In the genomic region with DNA sequence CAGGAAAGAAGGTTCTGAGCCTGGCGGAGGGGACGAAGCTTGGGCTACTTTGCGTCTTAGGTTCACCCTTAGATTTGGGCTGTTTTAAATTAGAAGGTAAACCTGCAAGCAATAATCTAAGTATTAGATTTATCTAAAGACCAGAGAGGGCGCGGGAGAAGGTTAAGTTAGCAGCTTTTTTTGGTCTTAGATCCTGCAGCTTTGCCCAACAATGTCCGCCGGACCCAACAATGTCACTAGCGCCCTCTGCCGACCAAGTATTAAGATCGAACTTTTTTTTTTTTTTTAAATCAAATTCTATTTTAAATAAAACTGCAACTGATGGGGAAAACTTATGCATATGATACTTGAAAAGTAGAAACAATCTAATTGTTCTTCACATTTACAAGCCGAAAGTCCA, we compare ENCODE assay signal across 9 mouse cellular contexts. TPM values are rescaled to one million over a fixed set of nuclear protein-coding genes. Genes with fewer than 3 reads are reported as not detected.
A peak's percentile ranks its signal among the peaks of the same experiment; 100 is the strongest.
DNase-seq lines count a peak whose midpoint lies in the region; ATAC-seq lines count a peak whose summit lies in the region.
"Had no signal": no experiment of that assay in that cellular context is flagged by ENCODE, and none has a peak within 500 bp of the region (broad histone marks: within the 10 kb centered on the region; RNA-seq: fewer than 3 reads in every experiment).

No protein-coding gene starts in this region.

- no peak for ATAC-seq in forebrain, embryonic 11.5 days (replicated peaks; ENCODE audit: low FRiP score)
- no peak for ATAC-seq in forebrain, embryonic 12.5 days (ENCODE audit: low FRiP score)
- ATAC-seq in heart, embryonic 16.5 days (replicated peaks; ENCODE audit: extremely low read depth, insufficient read depth, low FRiP score), result no peak

- no peak overlapping the region for H3K9ac ChIP-seq in forebrain, embryonic 11.5 days (ENCODE audit: low read length)
- H3K9ac ChIP-seq in forebrain, embryonic 12.5 days, result no peak overlapping the region
- no peak overlapping the region for H3K9ac ChIP-seq in heart, embryonic 16.5 days (ENCODE audit: low read length)
- H3K9ac ChIP-seq: limb, embryonic 15.5 days had no signal

- H3K9me3 ChIP-seq in forebrain, embryonic 11.5 days (ENCODE audit: control insufficient read depth, low read length), result no peaks in the 10 kb centered on the region
- H3K9me3 ChIP-seq in forebrain, embryonic 12.5 days, result no peaks in the 10 kb centered on the region
- no peaks in the 10 kb centered on the region for H3K9me3 ChIP-seq in heart, embryonic 16.5 days (replicated peaks; ENCODE audit: control insufficient read depth, low read length)
- H3K9me3 ChIP-seq: limb, embryonic 15.5 days had no signal

- 35% methylated on average over 11 of the region's 11 CpGs for WGBS in forebrain, embryonic 11.5 days
- WGBS in forebrain, embryonic 12.5 days, result 35% methylated on average over 11 of the region's 11 CpGs
- 31% methylated on average over 11 of the region's 11 CpGs for WGBS in heart, embryonic 16.5 days

- H3K4me2 ChIP-seq in forebrain, embryonic 11.5 days (ENCODE audit: low read depth, low read length, severe bottlenecking), result no peak overlapping the region
- H3K4me2 ChIP-seq in forebrain, embryonic 12.5 days, result no peak overlapping the region
- H3K4me2 ChIP-seq in heart, embryonic 16.5 days (ENCODE audit: low read depth, low read length), result peak overlapping the region; percentile 16; the same call in 1 of the 2 replicates
- H3K4me2 ChIP-seq: limb, embryonic 15.5 days had no signal

- no peaks in the 10 kb centered on the region for H3K4me1 ChIP-seq in forebrain, embryonic 11.5 days (replicated peaks; ENCODE audit: control insufficient read depth, insufficient read depth, low read length)
- peaks cover 1% of the 10 kb centered on the region; the same call in 1 of the 2 replicates for H3K4me1 ChIP-seq in forebrain, embryonic 12.5 days
- H3K4me1 ChIP-seq in heart, embryonic 16.5 days (ENCODE audit: control insufficient read depth, insufficient read depth, low read length), result no peaks in the 10 kb centered on the region
- H3K4me1 ChIP-seq: limb, embryonic 15.5 days had no signal

- H3K27ac ChIP-seq in forebrain, embryonic 11.5 days (ENCODE audit: low read depth, low read length), result no peak overlapping the region
- no peak overlapping the region for H3K27ac ChIP-seq in forebrain, embryonic 12.5 days
- H3K27ac ChIP-seq in heart, embryonic 16.5 days (ENCODE audit: low read length), result no peak overlapping the region
- H3K27ac ChIP-seq: limb, embryonic 15.5 days had no signal

- H3K4me3 ChIP-seq in forebrain, embryonic 11.5 days (ENCODE audit: low read depth, low read length), result no peak overlapping the region
- no peak overlapping the region for H3K4me3 ChIP-seq in forebrain, embryonic 12.5 days (replicated peaks)
- H3K4me3 ChIP-seq in heart, embryonic 16.5 days (ENCODE audit: low read length), result no peak overlapping the region
- H3K4me3 ChIP-seq: limb, embryonic 15.5 days had no signal

- H3K27me3 ChIP-seq in forebrain, embryonic 11.5 days (ENCODE audit: control insufficient read depth, insufficient read depth, low read length), result no peaks in the 10 kb centered on the region
- no peaks in the 10 kb centered on the region for H3K27me3 ChIP-seq in forebrain, embryonic 12.5 days
- no peaks in the 10 kb centered on the region for H3K27me3 ChIP-seq in heart, embryonic 16.5 days (ENCODE audit: control insufficient read depth, insufficient read depth, low read length)
- H3K27me3 ChIP-seq: limb, embryonic 15.5 days had no signal

- H3K36me3 ChIP-seq in forebrain, embryonic 11.5 days (ENCODE audit: control insufficient read depth, insufficient read depth, low read length), result no peaks in the 10 kb centered on the region
- H3K36me3 ChIP-seq in forebrain, embryonic 12.5 days (replicated peaks), result no peaks in the 10 kb centered on the region
- H3K36me3 ChIP-seq in heart, embryonic 16.5 days (ENCODE audit: control insufficient read depth, insufficient read depth), result no peaks in the 10 kb centered on the region
- H3K36me3 ChIP-seq: limb, embryonic 15.5 days had no signal

- DNase-seq in forebrain, embryonic 11.5 days (ENCODE audit: low spot score), result peak; percentile 68
- DNase-seq in right cerebral cortex, postnatal 14 days, result peak; percentile 67
- no peak for DNase-seq in right cerebral cortex, postnatal 25 days
- peak; percentile 50 for DNase-seq in cerebellum, adult 8-10 months
- peak; percentile 61 for DNase-seq in lung, postnatal 36 days
- DNase-seq in urinary bladder, postnatal 4 days (ENCODE audit: low spot score in 2 of 2), result no peak

RNA-seq across cellular contexts. Expression of gene Cdkl4, which starts 18.6 kb away (rescaled TPM):
- 1.5 and 2.1 TPM in 2 replicates for polyA plus RNA-seq in forebrain, embryonic 11.5 days (2014; fragmentation: Nextera tagmentation; extraction: Ambion mirVana)
- polyA plus RNA-seq in forebrain, embryonic 12.5 days (2016; fragmentation: Nextera tagmentation; extraction: Ambion mirVana), result 1.5 TPM in 2 replicates
- polyA plus RNA-seq in heart, embryonic 16.5 days (2015; fragmentation: Nextera tagmentation; extraction: Ambion mirVana), result 0.14 and 0.32 TPM in 2 replicates

Comparison
In these comparisons a context has a peak if more than half of its experiments do, and no peak if none do; other contexts are left out.
1. DNase-seq: peak in forebrain, embryonic 11.5 days (single experiment), right cerebral cortex, postnatal 14 days (single experiment), cerebellum, adult 8-10 months (single experiment) and lung, postnatal 36 days (single experiment); none in right cerebral cortex, postnatal 25 days (single experiment) and urinary bladder, postnatal 4 days (0 of 2).